Mouse (Mus musculus): Measurements from ENCODE around the gene Ripor1. TPM values are rescaled to one million over a fixed set of nuclear protein-coding genes. Genes with fewer than 3 reads are reported as not detected.
"Not testable (repeated sequence)": the region's sequence is repeated elsewhere in the genome, so short reads cannot be mapped to it uniquely, and the experiment has no call there.

Gene Ripor1
- 13.5 and 16.9 TPM in 2 replicates for total RNA-seq (2015)
- total RNA-seq (2017), result 1.6 and 2.6 TPM in 2 replicates

GRCm38 (mm10) chr8:105604804-105605381 is at the start of gene Ripor1:
Ripor1 (plus strand) TSS chr8:105605255.
- ATAC-seq (ENCODE audit: poor library complexity, severe bottlenecking), result peak; percentile 70

DNA sequence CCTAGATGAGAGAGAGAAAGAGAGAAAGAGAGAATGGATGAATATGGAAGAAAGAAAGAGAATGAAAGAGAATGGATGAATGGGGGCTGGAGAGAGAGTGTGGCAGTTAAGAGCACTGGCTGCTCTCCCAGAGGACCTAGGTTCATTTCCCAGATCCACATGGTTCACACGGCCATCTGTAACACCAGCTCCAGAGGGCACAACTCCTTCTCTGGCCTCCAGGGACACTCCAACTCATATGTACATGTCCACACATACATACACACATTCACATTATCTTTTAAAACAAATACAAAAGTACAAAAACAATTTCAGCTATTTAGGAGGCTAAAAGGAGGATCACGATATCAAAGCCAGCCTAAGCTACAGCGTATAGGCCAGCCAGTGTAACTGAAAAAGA is 42.2 kb upstream of the Ripor1 start:
- no peak for ATAC-seq (ENCODE audit: poor library complexity, severe bottlenecking)

GRCm38 (mm10) chr8:105563871-105564270 is 41.2 kb upstream of the Ripor1 start:
- ATAC-seq (ENCODE audit: poor library complexity, severe bottlenecking), result no peak

- not testable (repeated sequence) for ATAC-seq (ENCODE audit: poor library complexity, severe bottlenecking)
These were observed 40.4 kb upstream of the Ripor1 start for GRCm38 (mm10) chr8:105564573-105565229.

DNA sequence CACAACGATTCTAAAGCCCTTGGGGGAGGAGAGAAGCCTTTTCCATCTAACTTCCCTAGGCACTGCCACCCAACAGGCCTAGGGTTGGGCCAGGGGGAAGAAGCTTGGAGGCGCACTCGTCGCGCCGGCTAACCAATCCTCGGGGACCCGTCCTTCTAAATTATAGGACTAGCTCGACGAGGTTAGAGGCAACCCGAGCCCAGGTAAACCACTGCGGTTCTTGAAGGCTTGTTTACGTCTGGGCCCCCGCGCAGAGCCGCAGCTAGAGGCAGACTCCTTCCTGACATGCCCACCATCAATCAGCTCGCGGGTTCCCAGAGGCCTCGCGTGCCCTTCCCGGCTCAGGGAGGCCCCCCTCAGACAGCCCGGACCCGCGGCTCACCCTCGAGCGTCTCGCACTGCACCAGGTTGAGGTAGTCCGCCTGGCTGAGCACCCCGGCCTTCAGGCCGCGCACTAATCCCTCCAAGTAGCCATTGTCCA is 39.6 kb upstream of the Ripor1 start:
- peak; percentile 43 for ATAC-seq (ENCODE audit: poor library complexity, severe bottlenecking)

GRCm38 (mm10) chr8:105565952-105566702 is 38.9 kb upstream of the Ripor1 start, which contains the start of gene Atp6v0d1:
Atp6v0d1 (minus strand) TSS chr8:105566047.
- peak; percentile 80 for ATAC-seq (ENCODE audit: poor library complexity, severe bottlenecking)

- ATAC-seq (ENCODE audit: poor library complexity, severe bottlenecking), result peak; percentile 12
These were observed 38.1 kb upstream of the Ripor1 start for GRCm38 (mm10) chr8:105566703-105567595.

DNA sequence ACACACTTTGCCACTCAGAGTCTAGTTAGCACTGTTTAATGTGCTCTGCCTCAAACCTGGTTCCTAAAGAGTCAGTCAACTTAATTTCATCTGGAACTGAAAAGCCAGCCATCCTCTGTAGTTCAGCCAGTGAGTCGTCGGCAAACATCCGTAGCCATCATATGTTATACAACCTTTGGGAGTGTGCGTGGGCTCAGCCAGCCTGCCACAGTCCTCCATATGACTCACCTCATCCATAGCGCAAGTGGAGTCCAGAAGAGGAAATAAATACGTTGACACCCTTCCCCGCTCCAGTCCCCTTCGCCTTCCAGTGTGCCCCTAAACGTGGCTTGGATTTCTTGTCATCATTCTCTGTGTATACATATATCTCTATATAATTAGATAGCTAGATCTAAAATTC is 33.2 kb upstream of the Ripor1 start:
- no peak for ATAC-seq (ENCODE audit: poor library complexity, severe bottlenecking)

DNA sequence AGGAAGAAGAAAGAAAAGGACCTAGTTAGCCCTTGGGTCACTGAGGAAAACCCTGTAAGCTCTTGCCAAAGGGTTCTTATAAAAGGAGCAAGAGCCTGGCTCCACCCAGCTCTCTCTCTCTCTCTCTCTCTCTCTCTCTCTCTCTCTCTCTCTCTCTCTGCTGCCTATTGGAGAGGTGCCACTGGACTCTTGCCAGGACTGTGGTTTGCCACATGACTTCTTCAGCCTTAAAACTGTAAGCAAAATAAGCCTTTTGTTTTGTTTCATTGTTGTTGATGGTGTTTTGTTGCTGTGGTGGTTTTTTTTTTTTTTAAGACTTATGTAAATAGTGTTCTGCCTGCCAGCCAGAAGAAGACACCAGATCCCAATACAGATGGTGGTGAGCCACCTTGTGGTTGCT is 31.6 kb upstream of the Ripor1 start:
- no peak for ATAC-seq (ENCODE audit: poor library complexity, severe bottlenecking)

- no peak for ATAC-seq (ENCODE audit: poor library complexity, severe bottlenecking)
These were observed 30.3 kb upstream of the Ripor1 start for GRCm38 (mm10) chr8:105574741-105575140.

GRCm38 (mm10) chr8:105575538-105575937 is 29.5 kb upstream of the Ripor1 start:
- ATAC-seq (ENCODE audit: poor library complexity, severe bottlenecking), result no peak

DNA sequence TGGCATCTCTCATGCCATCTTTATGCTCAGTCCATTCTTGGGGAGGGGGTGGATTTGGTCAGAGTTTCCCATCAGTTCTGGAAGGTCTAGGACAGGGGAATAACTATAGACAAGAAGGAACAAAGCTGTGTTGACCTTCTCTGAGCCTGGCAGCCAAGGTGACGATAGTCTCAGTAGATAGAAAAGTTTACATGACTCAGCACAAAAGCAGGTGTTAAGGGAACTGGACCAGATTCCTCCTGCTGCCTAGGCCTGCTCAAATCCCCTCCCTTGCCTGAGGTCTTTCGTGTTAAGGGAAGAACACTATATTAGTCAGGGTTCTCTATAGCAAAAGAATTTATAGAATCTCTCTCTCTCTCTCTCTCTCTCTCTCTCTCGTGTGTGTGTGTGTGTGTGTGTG is 25.3 kb upstream of the Ripor1 start:
- ATAC-seq (ENCODE audit: poor library complexity, severe bottlenecking), result no peak

DNA sequence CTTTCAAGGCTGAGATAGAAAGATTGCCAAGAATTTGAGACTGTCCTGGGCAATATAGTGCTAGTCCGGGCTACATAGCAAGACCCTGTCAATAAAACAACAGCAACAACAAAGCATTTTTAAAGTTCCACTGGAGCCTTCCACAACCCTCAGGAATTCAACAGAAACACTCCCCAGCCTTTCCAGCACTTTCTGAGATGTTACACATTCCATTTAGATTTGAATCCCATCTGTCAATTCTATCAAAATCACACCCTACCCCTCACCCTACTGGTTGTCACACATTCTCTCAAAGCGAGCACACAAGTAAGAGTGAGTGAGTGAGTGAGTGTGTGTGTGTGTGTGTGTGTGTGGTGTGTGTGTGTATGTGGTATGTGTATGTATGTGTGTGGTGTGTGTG is 12.6 kb upstream of the Ripor1 start:
- no peak for ATAC-seq (ENCODE audit: poor library complexity, severe bottlenecking)

DNA sequence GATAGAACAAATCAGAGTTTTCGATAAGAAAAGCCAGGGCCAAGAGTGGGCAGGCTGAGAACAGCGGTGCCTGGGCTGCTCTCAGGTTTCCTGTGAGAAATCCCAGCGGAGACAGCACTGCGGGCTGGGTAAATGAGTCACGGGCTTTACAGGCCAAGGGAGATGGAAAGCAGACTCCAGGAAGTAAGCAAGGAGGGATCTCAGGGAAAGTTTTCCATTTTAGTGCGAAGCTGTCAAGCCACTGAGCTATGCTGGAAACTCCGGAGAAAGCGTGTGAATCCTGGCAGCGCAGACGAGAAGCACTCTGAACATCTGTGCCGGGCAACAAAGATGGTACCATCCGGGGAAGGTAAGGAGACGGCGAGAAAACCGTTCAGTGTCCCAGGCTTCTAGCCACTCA is 11.2 kb upstream of the Ripor1 start:
- no peak for ATAC-seq (ENCODE audit: poor library complexity, severe bottlenecking)

- no peak for ATAC-seq (ENCODE audit: poor library complexity, severe bottlenecking)
These were observed 10.4 kb upstream of the Ripor1 start for GRCm38 (mm10) chr8:105594451-105595242.

DNA sequence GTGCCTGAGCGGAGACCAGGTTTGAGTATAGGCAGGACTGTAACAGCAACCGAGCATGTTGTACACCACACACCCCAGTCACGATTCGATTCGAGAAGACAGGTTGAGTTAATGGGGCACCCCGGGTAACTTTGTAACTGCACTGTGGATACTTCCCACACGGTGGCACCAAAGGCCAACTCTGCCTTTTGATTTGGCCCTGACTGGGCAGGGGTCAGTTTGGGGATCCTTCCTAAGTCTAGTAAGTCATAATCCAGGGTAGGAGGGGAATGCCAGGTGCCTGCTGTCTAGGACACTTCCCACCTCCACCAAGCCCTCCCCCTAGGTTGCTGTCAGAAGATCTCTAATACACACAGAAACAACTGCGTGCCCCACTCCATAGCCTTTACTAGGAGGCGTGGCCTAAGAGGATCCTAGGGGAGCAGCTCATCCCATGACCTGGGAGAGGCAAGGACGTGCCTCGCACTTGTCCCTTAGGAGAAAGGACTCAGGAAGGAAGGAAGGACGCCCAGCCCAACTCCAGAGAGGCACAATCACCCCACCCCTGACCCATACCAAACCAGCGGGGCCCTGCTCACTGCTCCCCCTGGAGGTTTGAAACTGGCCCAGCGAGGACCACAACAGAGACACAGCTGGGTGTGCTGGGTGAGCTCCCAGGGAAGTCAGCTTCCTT is 8.6 kb upstream of the Ripor1 start:
- ATAC-seq (ENCODE audit: poor library complexity, severe bottlenecking), result peak; percentile 96

DNA sequence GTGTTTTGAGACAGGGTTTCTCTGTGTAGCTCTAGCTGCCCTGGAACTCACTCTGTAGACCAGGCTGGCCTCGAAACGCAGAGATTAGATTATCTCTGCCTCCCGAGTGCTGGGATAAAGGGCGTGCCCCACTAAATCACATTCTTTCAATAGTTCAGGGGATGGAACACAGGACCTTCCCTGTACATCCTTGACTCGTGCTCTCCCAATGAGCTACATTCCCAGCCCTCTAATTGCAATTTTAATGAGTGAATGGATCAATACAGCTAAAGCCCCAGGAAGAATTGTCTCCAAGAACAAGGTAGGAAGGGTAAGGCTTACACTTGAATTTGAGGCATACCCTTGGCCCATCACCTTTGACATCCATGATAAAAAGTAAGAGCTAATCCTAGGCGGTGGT is 6.3 kb upstream of the Ripor1 start:
- ATAC-seq (ENCODE audit: poor library complexity, severe bottlenecking), result no peak

GRCm38 (mm10) chr8:105601301-105601700 is 3.8 kb upstream of the Ripor1 start:
- no peak for ATAC-seq (ENCODE audit: poor library complexity, severe bottlenecking)

GRCm38 (mm10) chr8:105602540-105602939 is 2.5 kb upstream of the Ripor1 start:
- ATAC-seq (ENCODE audit: poor library complexity, severe bottlenecking), result not testable (repeated sequence)

Data from megakaryocyte, adult 5-6 weeks (primary cell).